Mouse (Mus musculus) hindbrain, embryonic 14.5 days (tissue): ENCODE measurements around the gene Zbp1. TPM values are rescaled to one million over a fixed set of nuclear protein-coding genes. Genes with fewer than 3 reads are reported as not detected.
A peak's percentile ranks its signal among the peaks of the same experiment; 100 is the strongest.

ENCODE experiments used
- ATAC-seq: fragments of 200-750 bp; cut with Nextera tagmentation; 2 replicates; pipeline ENCODE4 v1.8.0; 2017; ENCODE audit warnings: moderate number of reproducible peaks, mild to moderate bottlenecking, moderate TSS enrichment, moderate library complexity; ENCODE audit not compliant: low FRiP score
- DNase-seq: peaks from one replicate; pipeline ENCODE4 v3.0.0-alpha.2; 2015; ENCODE audit warnings: low spot score
- H3K27ac ChIP-seq: fragments of 300-500 bp; sonication (generic); 2 replicates; pipeline ENCODE4 v1.5.1; 2014; ENCODE audit warnings: mild to moderate bottlenecking, moderate library complexity
- H3K27me3 ChIP-seq: fragments of 300-500 bp; sonication (generic); 2 replicates; pipeline ENCODE4 v1.6.1; 2014; ENCODE audit warnings: mild to moderate bottlenecking, low read length, mixed read lengths; ENCODE audit not compliant: control insufficient read depth, insufficient read depth
- H3K36me3 ChIP-seq: fragments of 300-500 bp; sonication (generic); replicated peaks from 2 replicates; pipeline ENCODE4 v1.6.1; 2014; ENCODE audit not compliant: control insufficient read depth, insufficient read depth
- H3K4me1 ChIP-seq: fragments of 300-500 bp; sonication (generic); replicated peaks from 2 replicates; pipeline ENCODE4 v1.6.1; 2014; ENCODE audit warnings: antibody characterized with exemption, low read length, mixed read lengths; ENCODE audit not compliant: control insufficient read depth, insufficient read depth
- H3K4me2 ChIP-seq: fragments of 300-500 bp; sonication (generic); replicated peaks from 2 replicates; pipeline ENCODE4 v1.6.1; 2014; ENCODE audit warnings: mild to moderate bottlenecking, moderate library complexity
- H3K4me3 ChIP-seq: fragments of 300-500 bp; sonication (generic); replicated peaks from 2 replicates; pipeline ENCODE4 v1.5.1; 2014; ENCODE audit warnings: mild to moderate bottlenecking, low read length
- H3K9ac ChIP-seq: fragments of 300-500 bp; sonication (generic); 2 replicates; pipeline ENCODE4 v1.6.1; 2014
- H3K9me3 ChIP-seq: fragments of 300-500 bp; sonication (generic); 2 replicates; pipeline ENCODE4 v1.6.1; 2016; ENCODE audit warnings: low read length; ENCODE audit not compliant: control insufficient read depth
- WGBS: fragments of 180-500 bp; shearing (Covaris S2); extraction: QIAGEN DNeasy Blood & Tissue Kit; methylation state at CpG from one replicate; pipeline ENCODE4 v1.1.7; 2014; 5-methylcytosine and 5-hydroxymethylcytosine counted together
- polyA plus RNA-seq: library from polyadenylated mRNA; unstranded; fragments of >200 nt; fragmentation: Nextera tagmentation; extraction: Ambion mirVana; gene quantifications from 2 replicates; pipeline ENCODE4 v1.2.1, GENCODE M21; 2014

The Zbp1 gene
- polyA plus RNA-seq, 1 experiment from 2014 or later = 0.27 TPM

GRCm38 (mm10) chr2:173235435-173236332 is 17.0 kb upstream of the Zbp1 start:
- peaks cover 49% of the 10 kb centered on the region for H3K4me1 ChIP-seq
- no peak overlapping the region for H3K27ac ChIP-seq
- 0 out of 2 replicates have a peak overlapping the region, but pooled peaks have one; percentile 4 for H3K9ac ChIP-seq
- H3K9me3 ChIP-seq = no peaks in the 10 kb centered on the region
- peak; percentile 64 for DNase-seq
- ATAC-seq = peak; percentile 54; the same call in 1 of the 2 replicates
- no peak overlapping the region for H3K4me3 ChIP-seq
- no peak overlapping the region for H3K4me2 ChIP-seq
- 45% methylated on average over 8 of the region's 8 CpGs for WGBS
- no peaks in the 10 kb centered on the region for H3K27me3 ChIP-seq
- H3K36me3 ChIP-seq = peaks cover 6% of the 10 kb centered on the region

- H3K9ac ChIP-seq = no peak overlapping the region
- H3K9me3 ChIP-seq = no peaks in the 10 kb centered on the region
- H3K36me3 ChIP-seq = peaks cover 17% of the 10 kb centered on the region
- no peak overlapping the region for H3K27ac ChIP-seq
- H3K4me2 ChIP-seq = no peak overlapping the region
- no peak overlapping the region for H3K4me3 ChIP-seq
- no peaks in the 10 kb centered on the region for H3K27me3 ChIP-seq
- peaks cover 28% of the 10 kb centered on the region for H3K4me1 ChIP-seq
- no peak for ATAC-seq
- no peak for DNase-seq
- WGBS = 78% methylated on average over 8 of the region's 8 CpGs
Measured at GRCm38 (mm10) chr2:173232766-173233099, 14.0 kb upstream of the Zbp1 start.

- Histone ChIP-seq H3K36me3 (peaks cover 22% of the 10 kb centered on the region), H3K9ac (no peak overlapping the region), H3K27me3 (no peaks in the 10 kb centered on the region), H3K4me3 (no peak overlapping the region), H3K4me2 (no peak overlapping the region), H3K4me1 (peaks cover 25% of the 10 kb centered on the region), H3K9me3 (no peaks in the 10 kb centered on the region), H3K27ac (no peak overlapping the region)
- no peak for DNase-seq
- WGBS = 79% methylated on average over 22 of the region's 22 CpGs
- ATAC-seq = no peak
Measured at GRCm38 (mm10) chr2:173232065-173232765, 13.5 kb upstream of the Zbp1 start.

GRCm38 (mm10) chr2:173229578-173230224 is 11.0 kb upstream of the Zbp1 start:
- 5% methylated on average over 10 of the region's 10 CpGs for WGBS
- DNase-seq (peak; percentile 96), ATAC-seq (peak; percentile 81)
- peaks cover 28% of the 10 kb centered on the region for H3K36me3 ChIP-seq
- peak overlapping the region; percentile 0; the same call in 1 of the 2 replicates for H3K27ac ChIP-seq
- H3K9me3 ChIP-seq = no peaks in the 10 kb centered on the region
- H3K4me3 ChIP-seq = no peak overlapping the region
- peaks cover 5% of the 10 kb centered on the region; the same call in 1 of the 2 replicates for H3K4me1 ChIP-seq
- no peak overlapping the region for H3K9ac ChIP-seq
- H3K27me3 ChIP-seq = no peaks in the 10 kb centered on the region
- H3K4me2 ChIP-seq = no peak overlapping the region

GRCm38 (mm10) chr2:173228567-173228966 is 9.8 kb upstream of the Zbp1 start:
- no peak overlapping the region for H3K9ac ChIP-seq
- H3K27me3 ChIP-seq = no peaks in the 10 kb centered on the region
- no peak overlapping the region for H3K27ac ChIP-seq
- H3K4me3 ChIP-seq = no peak overlapping the region
- no peak overlapping the region for H3K4me2 ChIP-seq
- peaks cover 28% of the 10 kb centered on the region for H3K36me3 ChIP-seq
- DNase-seq = no peak
- H3K9me3 ChIP-seq = no peaks in the 10 kb centered on the region
- WGBS = 88% methylated on average over 8 of the region's 8 CpGs
- H3K4me1 ChIP-seq = no peaks in the 10 kb centered on the region; the same call in 1 of the 2 replicates
- ATAC-seq = no peak

GRCm38 (mm10) chr2:173226792-173227191 is 8.1 kb upstream of the Zbp1 start:
- Histone ChIP-seq H3K9ac (no peak overlapping the region), H3K36me3 (peaks cover 22% of the 10 kb centered on the region), H3K27me3 (no peaks in the 10 kb centered on the region), H3K4me3 (no peak overlapping the region), H3K4me2 (no peak overlapping the region), H3K4me1 (no peaks in the 10 kb centered on the region; the same call in 1 of the 2 replicates), H3K27ac (no peak overlapping the region), H3K9me3 (no peaks in the 10 kb centered on the region)
- ATAC-seq = no peak
- 88% methylated on average over 8 of the region's 8 CpGs for WGBS
- DNase-seq = no peak

- 79% methylated on average over 7 of the region's 7 CpGs for WGBS
- Histone ChIP-seq H3K4me3 (no peak overlapping the region), H3K9ac (no peak overlapping the region), H3K4me2 (no peak overlapping the region), H3K4me1 (no peaks in the 10 kb centered on the region; the same call in 1 of the 2 replicates), H3K36me3 (peaks cover 22% of the 10 kb centered on the region), H3K27ac (no peak overlapping the region), H3K27me3 (no peaks in the 10 kb centered on the region), H3K9me3 (no peaks in the 10 kb centered on the region)
- no peak for DNase-seq
- ATAC-seq = no peak
Measured at GRCm38 (mm10) chr2:173225906-173226305, 7.2 kb upstream of the Zbp1 start.

- 65% methylated on average over 7 of the region's 7 CpGs for WGBS
Measured at GRCm38 (mm10) chr2:173224832-173225231, 6.1 kb upstream of the Zbp1 start.

GRCm38 (mm10) chr2:173224097-173224496 is 5.4 kb upstream of the Zbp1 start:
- Histone ChIP-seq H3K27me3 (no peaks in the 10 kb centered on the region), H3K9me3 (no peaks in the 10 kb centered on the region), H3K9ac (no peak overlapping the region), H3K4me1 (no peaks in the 10 kb centered on the region), H3K27ac (no peak overlapping the region), H3K4me3 (no peak overlapping the region), H3K36me3 (peaks cover 22% of the 10 kb centered on the region), H3K4me2 (no peak overlapping the region)
- WGBS = 82% methylated on average over 3 of the region's 3 CpGs
- ATAC-seq = no peak
- no peak for DNase-seq

More at GRCm38 (mm10) chr2:173224832-173225231, 6.1 kb upstream of the Zbp1 start:
- peaks cover 22% of the 10 kb centered on the region for H3K36me3 ChIP-seq
- no peak overlapping the region for H3K27ac ChIP-seq
- no peak overlapping the region for H3K4me3 ChIP-seq
- no peaks in the 10 kb centered on the region for H3K9me3 ChIP-seq
- H3K4me1 ChIP-seq = no peaks in the 10 kb centered on the region; the same call in 1 of the 2 replicates
- no peak for DNase-seq
- no peaks in the 10 kb centered on the region for H3K27me3 ChIP-seq
- no peak overlapping the region for H3K4me2 ChIP-seq
- no peak overlapping the region for H3K9ac ChIP-seq
- ATAC-seq = no peak
